Mouse (Mus musculus) stomach, embryonic 15.5 days (tissue): ENCODE results near the gene Dapk2. TPM values are rescaled to one million over a fixed set of nuclear protein-coding genes. Genes with fewer than 3 reads are reported as not detected.
"Not testable (repeated sequence)": the region's sequence is repeated elsewhere in the genome, so short reads cannot be mapped to it uniquely, and the experiment has no call there.

Experiments
- ATAC-seq: fragments of 200-750 bp; cut with Nextera tagmentation; 2 replicates; pipeline ENCODE4 v1.8.0; 2017; ENCODE audit warnings: low read depth, moderate number of reproducible peaks, moderate TSS enrichment; ENCODE audit not compliant: insufficient read depth, low FRiP score
- H3K27ac ChIP-seq: fragments of 300-500 bp; sonication (generic); 2 replicates; pipeline ENCODE4 v1.5.1; 2015; ENCODE audit warnings: mild to moderate bottlenecking, inconsistent platforms
- H3K27me3 ChIP-seq: fragments of 300-500 bp; sonication (generic); replicated peaks from 2 replicates; pipeline ENCODE4 v1.6.1; 2015; ENCODE audit warnings: inconsistent platforms
- H3K36me3 ChIP-seq: fragments of 300-500 bp; sonication (generic); 2 replicates; pipeline ENCODE4 v1.6.1; 2015; ENCODE audit warnings: inconsistent platforms
- H3K4me1 ChIP-seq: fragments of 300-500 bp; sonication (generic); 2 replicates; pipeline ENCODE4 v1.6.1; 2015; ENCODE audit warnings: inconsistent platforms
- H3K4me2 ChIP-seq: fragments of 300-500 bp; sonication (generic); 2 replicates; pipeline ENCODE4 v1.6.1; 2015; ENCODE audit warnings: mild to moderate bottlenecking, inconsistent platforms
- H3K4me3 ChIP-seq: fragments of 300-500 bp; sonication (generic); replicated peaks from 2 replicates; pipeline ENCODE4 v1.5.1; 2015; ENCODE audit warnings: inconsistent platforms
- H3K9ac ChIP-seq: fragments of 300-500 bp; sonication (generic); 2 replicates; pipeline ENCODE4 v1.6.1; 2015; ENCODE audit warnings: inconsistent platforms
- H3K9me3 ChIP-seq: fragments of 300-500 bp; sonication (generic); 2 replicates; pipeline ENCODE4 v1.6.1; 2016; ENCODE audit warnings: inconsistent platforms
- WGBS: fragments of 180-500 bp; shearing (Covaris S2); methylation state at CpG from one replicate; pipeline ENCODE4 v1.1.7; 2015; 5-methylcytosine and 5-hydroxymethylcytosine counted together
- polyA plus RNA-seq: library from polyadenylated mRNA; unstranded; fragments of >200 nt; fragmentation: Nextera tagmentation; extraction: Ambion mirVana; gene quantifications from 2 replicates; pipeline ENCODE4 v1.2.1, GENCODE M21; 2015

Gene Dapk2
- polyA plus RNA-seq, 1 experiment from 2014 or later: 10.1 TPM

GRCm38 (mm10) chr9:66285241-66285640, 127.2 kb downstream of the Dapk2 start:
- not testable (repeated sequence) for H3K36me3 ChIP-seq, ATAC-seq, H3K9me3 ChIP-seq, H3K4me2 ChIP-seq, H3K4me3 ChIP-seq, H3K27ac ChIP-seq, H3K27me3 ChIP-seq, H3K4me1 ChIP-seq, H3K9ac ChIP-seq
- 88% methylated on average over 2 of the region's 2 CpGs for WGBS

GRCm38 (mm10) chr9:66285901-66286300, 127.9 kb downstream of the Dapk2 start:
- Histone ChIP-seq H3K4me2 (no peak overlapping the region), H3K9me3 (no peaks in the 10 kb centered on the region), H3K4me1 (no peaks in the 10 kb centered on the region), H3K27ac (no peak overlapping the region), H3K9ac (no peak overlapping the region), H3K27me3 (no peaks in the 10 kb centered on the region), H3K4me3 (no peak overlapping the region), H3K36me3 (no peaks in the 10 kb centered on the region)
- 49% methylated on average over 7 of the region's 7 CpGs for WGBS
- no peak for ATAC-seq

GRCm38 (mm10) chr9:66290727-66291126, 132.7 kb downstream of the Dapk2 start:
- no peaks in the 10 kb centered on the region for H3K36me3 ChIP-seq
- no peak for ATAC-seq
- no peaks in the 10 kb centered on the region for H3K9me3 ChIP-seq
- no peak overlapping the region for H3K9ac ChIP-seq
- no peak overlapping the region for H3K27ac ChIP-seq
- WGBS: 83% methylated on average over 2 of the region's 2 CpGs
- no peak overlapping the region for H3K4me3 ChIP-seq
- no peaks in the 10 kb centered on the region for H3K4me1 ChIP-seq
- no peak overlapping the region for H3K4me2 ChIP-seq
- no peaks in the 10 kb centered on the region for H3K27me3 ChIP-seq

GRCm38 (mm10) chr9:66293319-66293718, 135.3 kb downstream of the Dapk2 start:
- Histone ChIP-seq H3K36me3 (no peaks in the 10 kb centered on the region), H3K9ac (no peak overlapping the region), H3K4me3 (no peak overlapping the region), H3K27me3 (no peaks in the 10 kb centered on the region), H3K4me1 (no peaks in the 10 kb centered on the region), H3K4me2 (no peak overlapping the region), H3K9me3 (no peaks in the 10 kb centered on the region), H3K27ac (no peak overlapping the region)
- no peak for ATAC-seq
- 79% methylated on average over 2 of the region's 2 CpGs for WGBS

GRCm38 (mm10) chr9:66294227-66294626, 136.2 kb downstream of the Dapk2 start:
- Histone ChIP-seq H3K27ac (no peak overlapping the region), H3K9ac (no peak overlapping the region), H3K4me1 (no peaks in the 10 kb centered on the region), H3K27me3 (no peaks in the 10 kb centered on the region), H3K36me3 (no peaks in the 10 kb centered on the region), H3K4me2 (no peak overlapping the region), H3K9me3 (no peaks in the 10 kb centered on the region), H3K4me3 (no peak overlapping the region)
- ATAC-seq: no peak
- WGBS: 95% methylated on average over 1 of the region's 1 CpGs

- H3K27me3 ChIP-seq: no peaks in the 10 kb centered on the region
- H3K27ac ChIP-seq: no peak overlapping the region
- no peaks in the 10 kb centered on the region for H3K4me1 ChIP-seq
- no peak overlapping the region for H3K9ac ChIP-seq
- H3K4me2 ChIP-seq: no peak overlapping the region
- H3K36me3 ChIP-seq: no peaks in the 10 kb centered on the region
- ATAC-seq: no peak
- no peak overlapping the region for H3K4me3 ChIP-seq
- no peaks in the 10 kb centered on the region for H3K9me3 ChIP-seq
- 2% methylated on average over 3 of the region's 3 CpGs for WGBS
Measured at GRCm38 (mm10) chr9:66294980-66295410, 137.0 kb downstream of the Dapk2 start.

GRCm38 (mm10) chr9:66295577-66296120, 137.6 kb downstream of the Dapk2 start:
- no peak overlapping the region for H3K4me3 ChIP-seq
- H3K27me3 ChIP-seq: no peaks in the 10 kb centered on the region
- WGBS: 68% methylated on average over 6 of the region's 6 CpGs
- ATAC-seq: no peak
- H3K4me2 ChIP-seq: no peak overlapping the region
- H3K9ac ChIP-seq: no peak overlapping the region
- H3K27ac ChIP-seq: no peak overlapping the region
- H3K9me3 ChIP-seq: no peaks in the 10 kb centered on the region
- no peaks in the 10 kb centered on the region for H3K36me3 ChIP-seq
- H3K4me1 ChIP-seq: no peaks in the 10 kb centered on the region

- Histone ChIP-seq H3K9ac (no peak overlapping the region), H3K9me3 (no peaks in the 10 kb centered on the region), H3K4me3 (no peak overlapping the region), H3K4me1 (no peaks in the 10 kb centered on the region), H3K36me3 (no peaks in the 10 kb centered on the region), H3K27me3 (no peaks in the 10 kb centered on the region), H3K4me2 (no peak overlapping the region), H3K27ac (no peak overlapping the region)
- 93% methylated on average over 4 of the region's 4 CpGs for WGBS
- ATAC-seq: no peak
Measured at GRCm38 (mm10) chr9:66298783-66299182, 140.8 kb downstream of the Dapk2 start.

GRCm38 (mm10) chr9:66300448-66301027, 142.5 kb downstream of the Dapk2 start:
- 0 out of 2 replicates have a peak, but pooled peaks cover 3% of the 10 kb centered on the region for H3K4me1 ChIP-seq

GRCm38 (mm10) chr9:66304320-66305090, 146.5 kb downstream of the Dapk2 start:
- Histone ChIP-seq H3K36me3 (no peaks in the 10 kb centered on the region), H3K9me3 (no peaks in the 10 kb centered on the region), H3K27ac (no peak overlapping the region), H3K9ac (no peak overlapping the region), H3K4me2 (peak overlapping the region; percentile 47; the same call in 1 of the 2 replicates), H3K4me1 (0 out of 2 replicates have a peak, but pooled peaks cover 6% of the 10 kb centered on the region), H3K4me3 (no peak overlapping the region), H3K27me3 (no peaks in the 10 kb centered on the region)
- ATAC-seq: no peak
- WGBS: 85% methylated on average over 3 of the region's 3 CpGs

More at GRCm38 (mm10) chr9:66300448-66301027, 142.5 kb downstream of the Dapk2 start:
- no peak for ATAC-seq
- 81% methylated on average over 2 of the region's 2 CpGs for WGBS
- no peak overlapping the region for H3K27ac ChIP-seq
- no peak overlapping the region for H3K9ac ChIP-seq
- no peaks in the 10 kb centered on the region for H3K27me3 ChIP-seq
- no peak overlapping the region for H3K4me2 ChIP-seq
- no peaks in the 10 kb centered on the region for H3K9me3 ChIP-seq
- no peak overlapping the region for H3K4me3 ChIP-seq
- no peaks in the 10 kb centered on the region for H3K36me3 ChIP-seq

- Histone ChIP-seq H3K4me3 (peak overlapping the region; percentile 31), H3K9me3 (no peaks in the 10 kb centered on the region), H3K9ac (no peak overlapping the region), H3K4me1 (0 out of 2 replicates have a peak, but pooled peaks cover 6% of the 10 kb centered on the region), H3K27ac (no peak overlapping the region), H3K4me2 (peak overlapping the region; percentile 47), H3K27me3 (no peaks in the 10 kb centered on the region), H3K36me3 (no peaks in the 10 kb centered on the region)
- 39% methylated on average over 25 of the region's 25 CpGs for WGBS
- no peak for ATAC-seq
Measured at GRCm38 (mm10) chr9:66305121-66306112, 147.4 kb downstream of the Dapk2 start.
